Mouse (Mus musculus) forebrain, postnatal 0 days (tissue): ENCODE measurements around the gene Igfbp3. TPM values are rescaled to one million over a fixed set of nuclear protein-coding genes. Genes with fewer than 3 reads are reported as not detected.
"Not testable (repeated sequence)": the region's sequence is repeated elsewhere in the genome, so short reads cannot be mapped to it uniquely, and the experiment has no call there.

ENCODE experiments used
- ATAC-seq: fragments of 200-750 bp; cut with Nextera tagmentation; 2 replicates; pipeline ENCODE4 v1.8.0; 2017; ENCODE audit warnings: mild to moderate bottlenecking, moderate library complexity
- DNase-seq: peaks from one replicate; pipeline ENCODE4 v3.0.0-alpha.2; 2015
- H3K27ac ChIP-seq: fragments of 300-500 bp; sonication (generic); 2 replicates; pipeline ENCODE4 v1.5.1; 2014; ENCODE audit warnings: low read depth, mild to moderate bottlenecking, antibody characterized with exemption, low read length, moderate library complexity, mixed read lengths
- H3K27me3 ChIP-seq: fragments of 300-500 bp; sonication (generic); 2 replicates; pipeline ENCODE4 v1.6.1; 2014; ENCODE audit warnings: mild to moderate bottlenecking, low read length, mixed read lengths; ENCODE audit not compliant: insufficient read depth
- H3K36me3 ChIP-seq: fragments of 300-500 bp; sonication (generic); 2 replicates; pipeline ENCODE4 v1.6.1; 2014; ENCODE audit warnings: mild to moderate bottlenecking, moderate library complexity; ENCODE audit not compliant: insufficient read depth
- H3K4me1 ChIP-seq: fragments of 300-500 bp; sonication (generic); 2 replicates; pipeline ENCODE4 v1.6.1; 2014; ENCODE audit warnings: antibody characterized with exemption; ENCODE audit not compliant: insufficient read depth
- H3K4me2 ChIP-seq: fragments of 300-500 bp; sonication (generic); 2 replicates; pipeline ENCODE4 v1.6.1; 2014; ENCODE audit warnings: low read depth, mild to moderate bottlenecking, moderate library complexity
- H3K4me3 ChIP-seq: fragments of 300-500 bp; sonication (generic); 2 replicates; pipeline ENCODE4 v1.5.1; 2014; ENCODE audit warnings: low read depth, low read length, mixed read lengths
- H3K9ac ChIP-seq: fragments of 300-500 bp; sonication (generic); 2 replicates; pipeline ENCODE4 v1.6.1; 2014; ENCODE audit warnings: mild to moderate bottlenecking
- H3K9me3 ChIP-seq: fragments of 300-500 bp; sonication (generic); 2 replicates; pipeline ENCODE4 v1.6.1; 2016; ENCODE audit warnings: low read length
- CTCF ChIP-seq: sonication (generic); IDR thresholded peaks from 2 replicates; pipeline ENCODE4 v1.5.1; 2016; ENCODE audit warnings: antibody characterized with exemption, control low read depth, low read depth
- WGBS: fragments of 180-500 bp; shearing (Covaris S2); extraction: QIAGEN DNeasy Blood & Tissue Kit; methylation state at CpG from one replicate; pipeline ENCODE4 v1.1.7; 2014; 5-methylcytosine and 5-hydroxymethylcytosine counted together
- polyA plus RNA-seq: library from polyadenylated mRNA; unstranded; fragments of >200 nt; fragmentation: Nextera tagmentation; extraction: Ambion mirVana; gene quantifications from 2 replicates; pipeline ENCODE4 v1.2.1, GENCODE M21; 2015
- total RNA-seq: library from RNA; depleted of rRNA; stranded (reverse); fragments of >200 nt; gene quantifications from 2 replicates; pipeline ENCODE4 v1.2.3, GENCODE M21; 2014

The Igfbp3 gene
- total and polyA plus RNA-seq, 2 experiments from 2014 or later = 32.6 to 61.9 TPM

GRCm38 (mm10) chr11:7226810-7227550, 13.3 kb upstream of the Igfbp3 start:
- no peak for TF ChIP-seq CTCF
- 81% methylated on average over 7 of the region's 7 CpGs for WGBS
- DNase-seq (no peak), ATAC-seq (no peak)
- Histone ChIP-seq H3K9ac (no peak overlapping the region), H3K27ac (no peak overlapping the region), H3K4me3 (no peak overlapping the region), H3K4me1 (no peaks in the 10 kb centered on the region), H3K4me2 (no peak overlapping the region), H3K36me3 (no peaks in the 10 kb centered on the region), H3K27me3 (no peaks in the 10 kb centered on the region), H3K9me3 (no peaks in the 10 kb centered on the region)

- H3K9me3 ChIP-seq = no peaks in the 10 kb centered on the region
- WGBS = 59% methylated on average over 2 of the region's 2 CpGs
- H3K4me1 ChIP-seq = no peaks in the 10 kb centered on the region
- H3K27me3 ChIP-seq = no peaks in the 10 kb centered on the region
- no peaks in the 10 kb centered on the region for H3K36me3 ChIP-seq
- peak; percentile 93 for ATAC-seq
- DNase-seq = peak; percentile 64
- no peak for TF ChIP-seq CTCF
- no peak overlapping the region for H3K27ac ChIP-seq
- no peak overlapping the region for H3K4me3 ChIP-seq
- H3K4me2 ChIP-seq = no peak overlapping the region
- no peak overlapping the region for H3K9ac ChIP-seq
These were observed 12.5 kb upstream of the Igfbp3 start for GRCm38 (mm10) chr11:7226200-7226599.

- not testable (repeated sequence) for H3K9ac ChIP-seq, H3K36me3 ChIP-seq, H3K4me3 ChIP-seq, H3K27ac ChIP-seq, DNase-seq, H3K27me3 ChIP-seq, H3K9me3 ChIP-seq, ATAC-seq, H3K4me2 ChIP-seq, H3K4me1 ChIP-seq
- WGBS = 76% methylated on average over 8 of the region's 8 CpGs
- TF ChIP-seq CTCF = peak; percentile 34
These were observed 8.1 kb upstream of the Igfbp3 start for GRCm38 (mm10) chr11:7221826-7222225.

- Histone ChIP-seq H3K4me2 (no peak overlapping the region), H3K9me3 (no peaks in the 10 kb centered on the region), H3K27ac (no peak overlapping the region), H3K4me3 (no peak overlapping the region), H3K9ac (no peak overlapping the region), H3K4me1 (peaks cover 7% of the 10 kb centered on the region; the same call in 1 of the 2 replicates), H3K36me3 (no peaks in the 10 kb centered on the region), H3K27me3 (peaks cover 7% of the 10 kb centered on the region)
- 7% methylated on average over 8 of the region's 8 CpGs for WGBS
- DNase-seq (peak; percentile 81), ATAC-seq (no peak)
- TF ChIP-seq CTCF = peak; percentile 74
These were observed 2.0 kb upstream of the Igfbp3 start for GRCm38 (mm10) chr11:7215703-7216102.

GRCm38 (mm10) chr11:7214761-7215160, 1.0 kb upstream of the Igfbp3 start:
- 6% methylated on average over 14 of the region's 14 CpGs for WGBS
- H3K9me3 ChIP-seq = no peaks in the 10 kb centered on the region
- TF ChIP-seq CTCF = peak; percentile 90
- H3K9ac ChIP-seq = no peak overlapping the region
- H3K27ac ChIP-seq = no peak overlapping the region; the same call in 1 of the 2 replicates
- H3K36me3 ChIP-seq = no peaks in the 10 kb centered on the region
- DNase-seq = peak; percentile 91
- H3K4me2 ChIP-seq = peak overlapping the region; percentile 95
- H3K27me3 ChIP-seq = peaks cover 8% of the 10 kb centered on the region
- peaks cover 9% of the 10 kb centered on the region; the same call in 1 of the 2 replicates for H3K4me1 ChIP-seq
- peak overlapping the region; percentile 72; the same call in 1 of the 2 replicates for H3K4me3 ChIP-seq
- peak; percentile 2; the same call in 1 of the 2 replicates for ATAC-seq

- TF ChIP-seq CTCF = no peak; the same call in 1 of the 2 replicates
- Histone ChIP-seq H3K4me3 (peak overlapping the region; percentile 72), H3K27ac (no peak overlapping the region; the same call in 1 of the 2 replicates), H3K4me1 (peaks cover 9% of the 10 kb centered on the region; the same call in 1 of the 2 replicates), H3K36me3 (0 out of 2 replicates have a peak, but pooled peaks cover 2% of the 10 kb centered on the region), H3K27me3 (peaks cover 8% of the 10 kb centered on the region), H3K9ac (peak overlapping the region; percentile 85), H3K9me3 (no peaks in the 10 kb centered on the region), H3K4me2 (peak overlapping the region; percentile 95)
- no peak for DNase-seq
- WGBS = under 1% methylated on average over 12 of the region's 12 CpGs
- no peak for ATAC-seq
These were observed 578 bp upstream of the Igfbp3 start for GRCm38 (mm10) chr11:7214342-7214660.

GRCm38 (mm10) chr11:7213161-7213500, 592 bp downstream of the Igfbp3 start:
- ATAC-seq = no peak
- Histone ChIP-seq H3K4me2 (peak overlapping the region; percentile 95), H3K4me3 (peak overlapping the region; percentile 72), H3K27ac (peak overlapping the region; percentile 90), H3K9me3 (no peaks in the 10 kb centered on the region), H3K9ac (peak overlapping the region; percentile 85), H3K36me3 (peaks cover 13% of the 10 kb centered on the region; the same call in 1 of the 2 replicates), H3K27me3 (peaks cover 8% of the 10 kb centered on the region), H3K4me1 (peaks cover 9% of the 10 kb centered on the region; the same call in 1 of the 2 replicates)
- no peak for DNase-seq
- peak; percentile 18; the same call in 1 of the 2 replicates for TF ChIP-seq CTCF
- WGBS = 3% methylated on average over 19 of the region's 19 CpGs
